Comparison of ENCODE assay signal across 8 mouse cellular contexts in the genomic region with DNA sequence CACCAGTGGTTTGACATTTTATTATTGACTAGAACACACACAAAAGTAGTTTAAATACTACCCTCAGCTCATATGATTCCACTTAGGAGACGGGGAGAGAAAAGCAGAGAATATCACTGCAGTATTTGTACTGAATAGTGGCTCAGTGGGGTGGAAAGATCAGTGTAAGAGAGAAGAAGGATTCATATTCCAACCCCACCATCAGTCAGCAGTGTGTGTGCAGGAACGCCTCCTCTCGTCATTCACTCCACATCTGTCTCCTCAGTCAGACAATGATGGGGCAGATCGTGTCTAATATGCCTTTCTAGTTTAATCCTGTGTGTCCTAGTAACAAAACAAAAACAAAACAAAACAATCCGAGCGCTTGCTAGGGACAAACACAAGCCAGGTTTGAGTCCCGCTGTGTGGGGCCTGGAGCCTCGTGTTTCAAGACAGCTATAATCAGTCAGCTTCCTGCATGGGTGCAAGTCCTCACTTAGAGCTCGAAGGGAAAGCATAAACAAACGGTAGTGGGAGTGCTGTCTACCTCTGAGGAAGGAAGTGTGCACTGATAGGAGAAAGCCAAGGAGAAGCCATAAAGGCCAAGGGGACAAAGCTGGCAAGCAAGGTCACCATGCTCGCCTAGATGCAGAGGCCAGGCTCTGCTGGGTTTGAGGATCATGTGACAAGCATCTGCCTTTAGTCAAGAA.
DNase-seq lines count a peak whose midpoint lies in the region; ATAC-seq and TF ChIP-seq lines count a peak whose summit lies in the region.
"Had no signal": no experiment of that assay in that cellular context is flagged by ENCODE, and none has a peak within 500 bp of the region (broad histone marks: within the 10 kb centered on the region; RNA-seq: fewer than 3 reads in every experiment).

No protein-coding gene starts in this region.

- H3K4me1 ChIP-seq in kidney, postnatal 0 days (replicated peaks; ENCODE audit: insufficient read depth, low read length): no peaks in the 10 kb centered on the region
- peaks cover 0 to 6% of the 10 kb centered on the region in 2 experiments; a peak in 2 of 4 replicates for H3K4me1 ChIP-seq in CH12.LX (ENCODE audit: control insufficient read depth in 1 of 2, insufficient read depth in 2 of 2)
- no peaks in the 10 kb centered on the region for H3K4me1 ChIP-seq in hindbrain, embryonic 14.5 days (replicated peaks; ENCODE audit: control insufficient read depth, insufficient read depth, low read length)
- H3K4me1 ChIP-seq: neural tube, embryonic 13.5 days had no signal

- TF ChIP-seq RAD21 in CH12.LX (IDR thresholded peaks at IDR 0.05; ENCODE audit: low read depth, low read length): no peak

- WGBS in kidney, postnatal 0 days: 34% methylated on average over 11 of the region's 11 CpGs
- 61% methylated on average over 11 of the region's 11 CpGs for WGBS in hindbrain, embryonic 14.5 days

- in situ Hi-C loops in CH12.LX (cut with MboI; ENCODE audit: low pct_ligation_motif_present, low pct_unique_long_range_greater_than_20kb, low sequenced_read_pairs): no loop called here

- dilution Hi-C loops in CH12.LX (cut with MboI; ENCODE audit: extremely low pct_ligation_motif_present, extremely low pct_unique_long_range_greater_than_20kb, low sequenced_read_pairs): no loop called here

- H3K79me2 ChIP-seq in CH12.LX (replicated peaks; ENCODE audit: control insufficient read depth, extremely low read depth, insufficient read depth, poor library complexity, severe bottlenecking): no peaks in the 10 kb centered on the region

- H3K4me2 ChIP-seq in kidney, postnatal 0 days (ENCODE audit: low read length): no peak overlapping the region
- H3K4me2 ChIP-seq in CH12.LX (ENCODE audit: insufficient read depth, low read depth, poor library complexity, severe bottlenecking): 0 out of 2 replicates have a peak overlapping the region, but pooled peaks have one; percentile 3
- H3K4me2 ChIP-seq in hindbrain, embryonic 14.5 days (replicated peaks): no peak overlapping the region
- H3K4me2 ChIP-seq: neural tube, embryonic 13.5 days had no signal

- no peaks in the 10 kb centered on the region for H3K27me3 ChIP-seq in kidney, postnatal 0 days (ENCODE audit: insufficient read depth, low read length)
- no peaks in the 10 kb centered on the region for H3K27me3 ChIP-seq in CH12.LX (replicated peaks)
- no peaks in the 10 kb centered on the region for H3K27me3 ChIP-seq in hindbrain, embryonic 14.5 days (ENCODE audit: control insufficient read depth, insufficient read depth, low read length)
- H3K27me3 ChIP-seq: neural tube, embryonic 13.5 days had no signal

- DNase-seq in kidney, postnatal 0 days (ENCODE audit: low spot score): peak; percentile 13
- no peak for DNase-seq in kidney, postnatal 10 days
- no peak for DNase-seq in CH12.LX (ENCODE audit: extremely low read depth)
- peak; percentile 10 for DNase-seq in R1 (ENCODE audit: low read depth, low spot score)
- no peak for DNase-seq in hindbrain, embryonic 14.5 days (ENCODE audit: low spot score)
- DNase-seq in urinary bladder, postnatal 4 days (ENCODE audit: low spot score in 2 of 2): no peak
- no peak for DNase-seq in spleen, postnatal 36 days (ENCODE audit: low spot score in 2 of 2)

- H3K27ac ChIP-seq in kidney, postnatal 0 days: no peak overlapping the region
- H3K27ac ChIP-seq in CH12.LX (ENCODE audit: insufficient read depth, low read depth): no peak overlapping the region
- peak overlapping the region; percentile 47; the same call in 1 of the 2 replicates for H3K27ac ChIP-seq in hindbrain, embryonic 14.5 days
- H3K27ac ChIP-seq: neural tube, embryonic 13.5 days had no signal

- H3K9ac ChIP-seq in kidney, postnatal 0 days (ENCODE audit: low read depth, low read length): no peak overlapping the region
- no peak overlapping the region for H3K9ac ChIP-seq in CH12.LX (ENCODE audit: insufficient read depth, low read depth)
- no peak overlapping the region for H3K9ac ChIP-seq in hindbrain, embryonic 14.5 days
- H3K9ac ChIP-seq: neural tube, embryonic 13.5 days had no signal

- no peaks in the 10 kb centered on the region for H3K36me3 ChIP-seq in kidney, postnatal 0 days (ENCODE audit: insufficient read depth, low read length)
- H3K36me3 ChIP-seq in CH12.LX (replicated peaks in 1 of 2; ENCODE audit: control insufficient read depth in 1 of 2, insufficient read depth in 1 of 2, low read length in 1 of 2): no peaks in the 10 kb centered on the region
- peaks cover 21% of the 10 kb centered on the region for H3K36me3 ChIP-seq in hindbrain, embryonic 14.5 days (replicated peaks; ENCODE audit: control insufficient read depth, insufficient read depth)

- no peak for TF ChIP-seq CTCF in kidney, postnatal 0 days (IDR thresholded peaks at IDR 0.05; ENCODE audit: low read depth)
- no peak for TF ChIP-seq CTCF in CH12.LX (conservative IDR thresholded peaks at IDR 0.05 in 1 of 2, IDR thresholded peaks at IDR 0.05 in 1 of 2; ENCODE audit: low read depth in 2 of 2, low read length in 2 of 2)

- no peak overlapping the region for H3K4me3 ChIP-seq in kidney, postnatal 0 days (replicated peaks; ENCODE audit: low read depth, low read length)
- H3K4me3 ChIP-seq in CH12.LX (replicated peaks in 1 of 3; ENCODE audit: low read depth in 2 of 3, low read length in 2 of 3, poor library complexity in 1 of 3): no peak overlapping the region
- H3K4me3 ChIP-seq in hindbrain, embryonic 14.5 days (replicated peaks; ENCODE audit: low read length): no peak overlapping the region
- H3K4me3 ChIP-seq: neural tube, embryonic 13.5 days had no signal

- H3K9me3 ChIP-seq in kidney, postnatal 0 days (replicated peaks; ENCODE audit: low read length): no peaks in the 10 kb centered on the region
- no peaks in the 10 kb centered on the region for H3K9me3 ChIP-seq in CH12.LX (replicated peaks; ENCODE audit: low read length)
- H3K9me3 ChIP-seq in hindbrain, embryonic 14.5 days (ENCODE audit: control insufficient read depth, low read length): no peaks in the 10 kb centered on the region
- H3K9me3 ChIP-seq: neural tube, embryonic 13.5 days had no signal

- peak; percentile 43; the same call in 1 of the 2 replicates for ATAC-seq in kidney, postnatal 0 days (replicated peaks; ENCODE audit: low FRiP score, low read depth)
- no peak for ATAC-seq in hindbrain, embryonic 14.5 days (ENCODE audit: low FRiP score)

- no peak for TF ChIP-seq POLR2A in CH12.LX (IDR thresholded peaks at IDR 0.05; ENCODE audit: low read depth, low read length)

- TF ChIP-seq EP300 in CH12.LX (IDR thresholded peaks at IDR 0.05; ENCODE audit: low read length): no peak

TF ChIP-seq in CH12.LX, 34 proteins besides CTCF, POLR2A, EP300 and RAD21:
- TF ChIP-seq JUND (conservative IDR thresholded peaks at IDR 0.05; ENCODE audit: low read depth, low read length) (no peak), RCOR1 (conservative IDR thresholded peaks at IDR 0.05; ENCODE audit: low read depth, low read length) (no peak), JUN (IDR thresholded peaks at IDR 0.05; ENCODE audit: insufficient read depth, low read depth, low read length) (no peak), MAX (IDR thresholded peaks at IDR 0.05; ENCODE audit: low read length) (no peak), ZKSCAN1 (IDR thresholded peaks at IDR 0.05; ENCODE audit: borderline replicate concordance, low read depth, low read length) (no peak), ETS1 (conservative IDR thresholded peaks at IDR 0.05; ENCODE audit: low read depth, low read length) (no peak), PAX5 (IDR thresholded peaks at IDR 0.05; ENCODE audit: low read length) (no peak), MEF2A (IDR thresholded peaks at IDR 0.05; ENCODE audit: borderline replicate concordance, low read depth, low read length) (no peak), NELFE (IDR thresholded peaks at IDR 0.05; ENCODE audit: low read depth, low read length) (no peak), CHD2 (IDR thresholded peaks at IDR 0.05; ENCODE audit: low read length) (no peak), SMC3 (IDR thresholded peaks at IDR 0.05; ENCODE audit: low read depth, low read length) (no peak), HCFC1 (IDR thresholded peaks at IDR 0.05; ENCODE audit: low read depth, low read length) (no peak), UBTF (IDR thresholded peaks at IDR 0.05; ENCODE audit: low read depth, low read length) (no peak), USF2 (conservative IDR thresholded peaks at IDR 0.05; ENCODE audit: low read depth, low read length) (no peak), TBP (conservative IDR thresholded peaks at IDR 0.05; ENCODE audit: low read depth, low read length) (no peak), GABPA (IDR thresholded peaks at IDR 0.05; ENCODE audit: insufficient replicate concordance, low read depth, low read length) (no peak), MYC (IDR thresholded peaks at IDR 0.05; ENCODE audit: low read depth, low read length) (no peak), MAFK (IDR thresholded peaks at IDR 0.05; ENCODE audit: insufficient replicate concordance, low read length) (no peak)

Comparison
In these comparisons a context has a peak if more than half of its experiments do, and no peak if none do; other contexts are left out.
1. DNase-seq: peak in kidney, postnatal 0 days (single experiment) and R1 (single experiment); none in kidney, postnatal 10 days (single experiment), CH12.LX (single experiment), hindbrain, embryonic 14.5 days (single experiment), urinary bladder, postnatal 4 days (0 of 2) and spleen, postnatal 36 days (0 of 2).